Mouse (Mus musculus): ENCODE measurements at regions not wholly inside any gene's neighbourhood (a gene's known extent, or its start where the extent isn't known, plus 50 kb on each side); places are given as distances from the start of the nearest gene placed in this dataset.

DNA sequence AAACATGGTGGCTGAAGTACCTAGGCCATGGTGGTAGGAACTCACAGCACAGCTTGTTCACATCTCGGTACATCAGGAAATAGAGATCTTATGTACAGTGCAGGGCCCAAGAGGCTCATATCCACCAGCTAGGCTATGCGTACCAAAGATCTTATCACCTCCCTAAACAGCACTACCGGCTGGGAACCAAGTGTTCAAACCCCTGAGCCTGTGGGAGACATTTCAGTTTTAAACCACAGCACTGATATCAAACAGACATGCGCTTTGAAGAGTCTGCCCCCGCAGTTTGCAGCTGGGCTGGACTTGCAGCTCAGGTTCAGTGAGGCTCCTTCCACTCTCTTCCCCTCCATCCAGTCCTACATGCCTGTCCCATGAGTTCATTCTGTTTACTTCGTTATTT, 58.4 kb upstream of the Ampd3 start:
- TF ChIP-seq POU5F1 (IDR thresholded peaks at IDR 0.05; ENCODE audit: borderline replicate concordance, low read length) (no peak), CTCF (conservative IDR thresholded peaks at IDR 0.05; ENCODE audit: low read length) (no peak), NANOG (IDR thresholded peaks at IDR 0.05; ENCODE audit: borderline replicate concordance, low read length) (no peak)
- Histone ChIP-seq H3K4me1 (replicated peaks; ENCODE audit: low read depth, low read length) (peaks cover 10% of the 10 kb centered on the region), H3K27me3 (ENCODE audit: insufficient read depth, low read length) (peaks cover 12% of the 10 kb centered on the region), H3K4me3 (replicated peaks; ENCODE audit: low read length) (no peak overlapping the region), H3K9me3 (ENCODE audit: low read length) (peaks cover 8% of the 10 kb centered on the region), H3K36me3 (ENCODE audit: insufficient read depth, low read length) (no peaks in the 10 kb centered on the region)

DNA sequence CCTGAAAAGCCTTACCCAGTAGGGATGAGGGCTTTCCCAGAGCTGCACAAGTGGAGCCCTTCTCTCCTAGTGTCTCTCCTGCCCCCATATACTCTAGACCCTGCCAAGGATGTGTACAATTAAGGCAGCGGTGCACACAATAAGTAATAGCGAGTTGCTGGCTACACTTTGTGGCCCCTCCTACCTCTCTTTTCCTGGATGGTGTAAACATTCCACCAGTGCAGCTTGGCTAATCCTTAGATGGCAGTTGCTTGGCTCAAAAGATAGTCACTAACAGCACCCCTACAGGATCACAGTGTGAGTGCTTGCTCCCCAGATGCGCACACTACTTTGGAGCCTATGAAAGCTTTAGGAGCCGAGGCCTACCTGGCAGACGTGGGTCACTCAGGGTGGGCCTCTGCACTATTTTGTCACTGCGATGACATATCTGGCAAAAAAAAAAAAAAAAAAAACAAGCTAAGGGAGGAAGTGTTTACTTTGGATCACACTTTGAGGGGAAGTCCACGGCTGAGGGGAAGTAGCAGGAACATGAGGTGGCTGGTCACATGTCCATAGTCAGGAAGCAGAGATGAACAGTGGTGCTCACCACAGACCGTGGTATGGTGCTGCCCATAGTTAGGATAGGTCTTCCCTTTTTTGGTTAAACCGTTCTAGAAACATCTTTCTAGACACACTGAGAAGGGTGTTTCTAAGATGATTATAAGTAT, 57.6 kb upstream of the Ampd3 start:
- H3K4me1 ChIP-seq (replicated peaks; ENCODE audit: low read depth, low read length) = peaks cover 10% of the 10 kb centered on the region
- no peaks in the 10 kb centered on the region for H3K36me3 ChIP-seq (ENCODE audit: insufficient read depth, low read length)
- H3K27me3 ChIP-seq (ENCODE audit: insufficient read depth, low read length) = peaks cover 17% of the 10 kb centered on the region
- peaks cover 8% of the 10 kb centered on the region for H3K9me3 ChIP-seq (ENCODE audit: low read length)
- no peak for TF ChIP-seq CTCF (conservative IDR thresholded peaks at IDR 0.05; ENCODE audit: low read length)
- TF ChIP-seq POU5F1 (IDR thresholded peaks at IDR 0.05; ENCODE audit: borderline replicate concordance, low read length) = no peak
- no peak for TF ChIP-seq NANOG (IDR thresholded peaks at IDR 0.05; ENCODE audit: borderline replicate concordance, low read length)
- no peak overlapping the region for H3K4me3 ChIP-seq (replicated peaks; ENCODE audit: low read length)

DNA sequence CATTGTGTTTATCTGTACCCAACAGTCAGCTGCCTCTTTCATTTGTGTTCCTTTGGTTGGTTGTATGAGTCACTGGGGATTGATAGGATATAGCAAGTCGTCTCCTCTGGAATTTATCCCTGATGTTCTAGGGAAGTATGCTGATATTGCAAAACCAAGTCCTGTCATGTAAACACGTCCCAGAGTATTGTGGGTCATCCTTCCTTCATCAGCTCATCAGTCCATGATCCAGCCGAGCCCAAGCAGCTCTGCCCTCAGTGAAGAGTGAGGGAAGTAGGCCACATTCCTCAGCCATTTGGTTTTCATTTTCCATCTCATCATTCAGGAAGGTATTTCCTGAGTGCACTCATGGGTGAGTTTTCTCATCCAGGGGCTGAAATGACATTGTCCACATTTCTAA, 54.3 kb upstream of the Ampd3 start:
- H3K27me3 ChIP-seq (ENCODE audit: insufficient read depth, low read length) = peaks cover 10% of the 10 kb centered on the region
- TF ChIP-seq NANOG (IDR thresholded peaks at IDR 0.05; ENCODE audit: borderline replicate concordance, low read length) (no peak), CTCF (conservative IDR thresholded peaks at IDR 0.05; ENCODE audit: low read length) (no peak), POU5F1 (IDR thresholded peaks at IDR 0.05; ENCODE audit: borderline replicate concordance, low read length) (no peak)
- H3K36me3 ChIP-seq (ENCODE audit: insufficient read depth, low read length) = no peaks in the 10 kb centered on the region
- H3K4me3 ChIP-seq (replicated peaks; ENCODE audit: low read length) = no peak overlapping the region
- H3K4me1 ChIP-seq (replicated peaks; ENCODE audit: low read depth, low read length) = 0 out of 2 replicates have a peak, but pooled peaks cover 2% of the 10 kb centered on the region
- H3K9me3 ChIP-seq (ENCODE audit: low read length) = peaks cover 8% of the 10 kb centered on the region

DNA sequence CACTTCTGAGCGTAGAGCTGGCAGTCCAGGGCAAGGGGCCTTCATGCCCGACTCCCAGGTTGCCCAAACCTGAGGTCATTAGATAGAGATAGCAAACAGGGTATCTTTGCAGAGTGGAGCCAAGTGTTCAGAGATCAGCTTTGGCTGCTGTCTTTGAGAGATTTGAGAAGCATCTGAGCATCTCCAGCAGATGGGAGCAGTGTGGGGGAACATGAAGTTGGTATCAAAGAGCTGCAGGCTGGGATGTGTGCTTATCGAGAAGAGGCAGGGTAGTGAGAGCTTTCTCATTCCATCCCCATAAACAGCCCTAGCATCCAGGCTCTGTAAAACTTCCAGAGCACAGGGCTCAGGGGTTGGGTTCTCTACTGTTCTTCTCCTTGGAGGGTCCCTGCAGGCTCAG, 52.9 kb upstream of the Ampd3 start:
- Histone ChIP-seq H3K4me3 (replicated peaks; ENCODE audit: low read length) (no peak overlapping the region), H3K36me3 (ENCODE audit: insufficient read depth, low read length) (no peaks in the 10 kb centered on the region), H3K4me1 (replicated peaks; ENCODE audit: low read depth, low read length) (no peaks in the 10 kb centered on the region), H3K27me3 (ENCODE audit: insufficient read depth, low read length) (peaks cover 10% of the 10 kb centered on the region), H3K9me3 (ENCODE audit: low read length) (peaks cover 4% of the 10 kb centered on the region)
- no peak for TF ChIP-seq NANOG (IDR thresholded peaks at IDR 0.05; ENCODE audit: borderline replicate concordance, low read length)
- no peak for TF ChIP-seq POU5F1 (IDR thresholded peaks at IDR 0.05; ENCODE audit: borderline replicate concordance, low read length)
- no peak for TF ChIP-seq CTCF (conservative IDR thresholded peaks at IDR 0.05; ENCODE audit: low read length)

- no peaks in the 10 kb centered on the region for H3K4me1 ChIP-seq (replicated peaks; ENCODE audit: low read depth, low read length)
- H3K27me3 ChIP-seq (ENCODE audit: insufficient read depth, low read length) = peaks cover 10% of the 10 kb centered on the region
- H3K36me3 ChIP-seq (ENCODE audit: insufficient read depth, low read length) = no peaks in the 10 kb centered on the region
- no peak for TF ChIP-seq POU5F1 (IDR thresholded peaks at IDR 0.05; ENCODE audit: borderline replicate concordance, low read length)
- no peak overlapping the region for H3K4me3 ChIP-seq (replicated peaks; ENCODE audit: low read length)
- peaks cover 4% of the 10 kb centered on the region for H3K9me3 ChIP-seq (ENCODE audit: low read length)
These were observed 52.5 kb upstream of the Ampd3 start for GRCm38 (mm10) chr7:110715545-110715944.

- no peak for TF ChIP-seq NANOG (IDR thresholded peaks at IDR 0.05; ENCODE audit: borderline replicate concordance, low read length)
- TF ChIP-seq CTCF (conservative IDR thresholded peaks at IDR 0.05; ENCODE audit: low read length) = no peak
- TF ChIP-seq POU5F1 (IDR thresholded peaks at IDR 0.05; ENCODE audit: borderline replicate concordance, low read length) = no peak
- H3K4me1 ChIP-seq (replicated peaks; ENCODE audit: low read depth, low read length) = no peaks in the 10 kb centered on the region
- H3K36me3 ChIP-seq (ENCODE audit: insufficient read depth, low read length) = no peaks in the 10 kb centered on the region
- no peaks in the 10 kb centered on the region for H3K9me3 ChIP-seq (ENCODE audit: low read length)
- H3K4me3 ChIP-seq (replicated peaks; ENCODE audit: low read length) = no peak overlapping the region
- H3K27me3 ChIP-seq (ENCODE audit: insufficient read depth, low read length) = peaks cover 10% of the 10 kb centered on the region
These were observed 50.9 kb upstream of the Ampd3 start for GRCm38 (mm10) chr7:110717104-110717503.
